Mouse (Mus musculus) heart, embryonic 14.5 days (tissue): ENCODE results near the gene Lrrc45. TPM values are rescaled to one million over a fixed set of nuclear protein-coding genes. Genes with fewer than 3 reads are reported as not detected.

Experiments
- ATAC-seq: fragments of 200-750 bp; cut with Nextera tagmentation; 2 replicates; pipeline ENCODE4 v1.8.0; 2017; ENCODE audit warnings: low read depth, moderate TSS enrichment; ENCODE audit not compliant: insufficient number of reproducible peaks, insufficient read depth, low FRiP score
- H3K27ac ChIP-seq, 2 experiments: fragments of 200-500 bp in 1 of 2; fragments of 300-500 bp in 1 of 2; sonication (generic) in 1 of 2; replicated peaks in 1 of 2; 2 replicates each; pipeline ENCODE4 v1.5.1; 2012 to 2014; ENCODE audit warnings: low read depth in 2 of 2, low read length in 2 of 2, control low read depth in 1 of 2, mild to moderate bottlenecking in 1 of 2, mixed read lengths in 1 of 2; ENCODE audit not compliant: control insufficient read depth in 1 of 2, insufficient read depth in 1 of 2
- H3K27me3 ChIP-seq: fragments of 300-500 bp; sonication (generic); 2 replicates; pipeline ENCODE4 v1.6.1; 2014; ENCODE audit warnings: mild to moderate bottlenecking, low read length, control low read depth; ENCODE audit not compliant: control insufficient read depth, insufficient read depth
- H3K36me3 ChIP-seq: fragments of 300-500 bp; sonication (generic); 2 replicates; pipeline ENCODE4 v1.6.1; 2014; ENCODE audit warnings: mild to moderate bottlenecking, control low read depth, low read length, mixed read lengths; ENCODE audit not compliant: control insufficient read depth, insufficient read depth
- H3K4me1 ChIP-seq, 2 experiments: fragments of 200-500 bp in 1 of 2; fragments of 300-500 bp in 1 of 2; sonication (generic) in 1 of 2; 2 replicates each; pipeline ENCODE4 v1.6.1; 2012 to 2014; ENCODE audit warnings: low read length in 2 of 2, control low read depth in 1 of 2, mixed read lengths in 1 of 2; ENCODE audit not compliant: control insufficient read depth in 2 of 2, insufficient read depth in 2 of 2
- H3K4me2 ChIP-seq: fragments of 300-500 bp; sonication (generic); 2 replicates; pipeline ENCODE4 v1.6.1; 2014; ENCODE audit warnings: mild to moderate bottlenecking, low read length
- H3K4me3 ChIP-seq, 2 experiments: fragments of 200-500 bp in 1 of 2; fragments of 300-500 bp in 1 of 2; sonication (generic) in 1 of 2; 2 replicates each; pipeline ENCODE4 v1.5.1; 2012 to 2014; ENCODE audit warnings: low read length in 2 of 2, mild to moderate bottlenecking in 2 of 2, control low read depth in 1 of 2, low read depth in 1 of 2, moderate library complexity in 1 of 2; ENCODE audit not compliant: control insufficient read depth in 1 of 2, insufficient read depth in 1 of 2
- H3K9ac ChIP-seq: fragments of 300-500 bp; sonication (generic); 2 replicates; pipeline ENCODE4 v1.6.1; 2014; ENCODE audit warnings: mild to moderate bottlenecking, low read length
- H3K9me3 ChIP-seq: fragments of 300-500 bp; sonication (generic); 2 replicates; pipeline ENCODE4 v1.6.1; 2016; ENCODE audit warnings: low read length, control low read depth; ENCODE audit not compliant: control insufficient read depth
- WGBS: fragments of 180-500 bp; shearing (Covaris S2); extraction: QIAGEN DNeasy Blood & Tissue Kit; methylation state at CpG from one replicate; pipeline ENCODE4 v1.1.7; 2014; 5-methylcytosine and 5-hydroxymethylcytosine counted together
- polyA plus RNA-seq: library from polyadenylated mRNA; unstranded; fragments of >200 nt; fragmentation: Nextera tagmentation; extraction: Ambion mirVana; gene quantifications from 2 replicates; pipeline ENCODE4 v1.2.1, GENCODE M21; 2014

The Lrrc45 gene
- polyA plus RNA-seq, 1 experiment from 2014 or later, result 23.7 TPM

DNA sequence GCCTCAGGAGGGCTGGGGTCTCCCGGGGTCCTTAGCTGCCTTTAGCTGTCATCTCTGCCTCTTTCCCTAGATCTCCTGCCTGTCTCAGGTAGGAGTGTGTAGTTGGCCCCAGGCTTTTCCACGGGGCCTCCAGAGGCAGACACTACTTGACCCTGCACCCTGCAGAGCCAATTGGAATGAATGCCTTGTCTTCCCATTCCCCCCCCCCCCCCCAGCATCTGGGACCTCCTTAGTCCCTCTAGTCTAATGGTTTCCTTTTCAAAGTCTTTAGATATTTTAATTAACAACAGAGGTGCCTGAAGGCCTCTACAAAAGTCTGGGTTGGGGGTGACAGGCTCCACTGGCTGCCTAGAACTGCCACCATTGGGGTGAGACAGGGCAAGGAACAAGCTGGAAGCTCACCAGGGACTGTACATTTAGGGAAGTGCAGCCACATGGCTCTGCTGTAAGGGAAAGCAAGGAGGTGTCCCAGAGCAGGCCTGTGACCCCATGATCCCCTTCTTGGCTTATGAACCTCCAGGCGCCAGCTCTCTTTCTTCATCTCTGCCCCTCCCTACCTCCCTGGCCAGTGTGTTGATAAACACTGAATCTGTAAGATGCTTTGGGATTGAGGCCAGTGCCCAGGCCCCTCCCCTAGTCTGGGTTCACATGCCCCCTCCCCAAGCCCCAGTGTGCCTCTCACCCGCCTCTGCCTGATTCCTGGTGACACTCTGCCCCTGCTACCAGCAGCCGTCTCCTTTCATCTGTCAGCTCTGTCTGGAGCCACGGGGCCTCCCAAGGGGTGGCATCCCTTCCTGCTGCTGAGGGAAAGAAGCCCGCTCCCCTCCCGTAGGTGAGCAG is 9.0 kb upstream of the Lrrc45 start:
- WGBS, result 27% methylated on average over 8 of the region's 8 CpGs
- 0 out of 4 replicates have a peak overlapping the region, but pooled peaks of 1 of the 2 experiments have one; percentile 4 for H3K4me3 ChIP-seq
- peaks cover 33% of the 10 kb centered on the region for H3K36me3 ChIP-seq
- peak overlapping the region; percentile 44 for H3K4me2 ChIP-seq
- no peaks in the 10 kb centered on the region for H3K27me3 ChIP-seq
- peak overlapping the region; percentile 49 for H3K9ac ChIP-seq
- peak overlapping the region; percentile 52 to 82 for H3K27ac ChIP-seq
- peaks cover 33 to 38% of the 10 kb centered on the region in 2 experiments for H3K4me1 ChIP-seq
- no peak for ATAC-seq
- H3K9me3 ChIP-seq, result no peaks in the 10 kb centered on the region

DNA sequence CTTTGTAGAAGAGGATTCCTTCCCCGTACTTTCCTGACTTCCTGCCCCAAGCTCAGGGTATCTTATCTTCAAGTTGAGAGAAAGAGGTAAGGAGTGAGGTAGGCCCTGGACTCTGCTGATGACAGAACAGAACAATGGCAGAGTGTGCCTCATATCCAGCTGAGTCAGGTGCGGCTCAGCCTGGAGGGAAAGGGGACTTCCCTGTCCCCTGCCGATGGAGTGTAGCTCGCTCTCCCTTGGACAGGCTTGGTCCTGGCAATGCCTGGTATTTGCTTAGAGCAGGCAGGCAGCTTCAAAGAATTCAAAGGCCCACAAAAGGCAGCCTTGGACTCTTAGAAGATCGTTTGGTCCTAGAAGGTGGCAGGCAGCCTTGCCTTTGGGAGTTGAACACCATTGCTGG is 7.6 kb upstream of the Lrrc45 start:
- no peaks in the 10 kb centered on the region for H3K9me3 ChIP-seq
- H3K9ac ChIP-seq, result no peak overlapping the region
- no peak overlapping the region for H3K4me2 ChIP-seq
- peaks cover 42% of the 10 kb centered on the region for H3K36me3 ChIP-seq
- H3K27ac ChIP-seq, result no peak overlapping the region; a peak in 1 of 4 replicates
- 59% methylated on average over 5 of the region's 5 CpGs for WGBS
- H3K4me1 ChIP-seq, result peaks cover 33 to 37% of the 10 kb centered on the region in 2 experiments
- no peak overlapping the region for H3K4me3 ChIP-seq
- H3K27me3 ChIP-seq, result no peaks in the 10 kb centered on the region
- no peak for ATAC-seq

DNA sequence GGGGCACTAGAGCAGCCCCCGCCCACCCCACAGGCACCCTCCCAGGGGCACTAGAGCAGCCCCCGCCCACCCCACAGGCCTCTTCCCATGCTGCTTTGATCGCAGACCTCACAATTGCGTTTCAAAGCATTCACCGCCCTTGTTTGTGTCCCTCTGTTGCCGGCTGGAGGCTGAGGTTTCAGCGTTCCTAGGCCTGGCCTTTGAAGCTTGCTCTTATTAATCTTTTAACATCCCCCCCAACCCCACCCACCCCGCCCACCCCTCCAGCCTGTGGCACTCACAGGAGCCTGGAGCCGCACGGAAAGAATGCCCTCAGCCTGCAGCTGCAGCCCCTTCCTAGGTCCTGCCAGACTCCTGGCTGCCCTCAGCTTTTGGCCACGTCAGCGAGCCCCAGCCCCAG is 6.5 kb upstream of the Lrrc45 start:
- 29% methylated on average over 12 of the region's 12 CpGs for WGBS
- H3K27me3 ChIP-seq, result no peaks in the 10 kb centered on the region
- H3K4me2 ChIP-seq, result no peak overlapping the region
- H3K4me1 ChIP-seq, result peaks cover 33 to 37% of the 10 kb centered on the region in 2 experiments
- H3K27ac ChIP-seq, result peak overlapping the region in 1 of 2 experiments; percentile 37; a peak in 1 of 4 replicates
- no peaks in the 10 kb centered on the region for H3K9me3 ChIP-seq
- H3K9ac ChIP-seq, result peak overlapping the region; percentile 25; the same call in 1 of the 2 replicates
- ATAC-seq, result no peak
- H3K4me3 ChIP-seq, result no peak overlapping the region
- H3K36me3 ChIP-seq, result peaks cover 37% of the 10 kb centered on the region

DNA sequence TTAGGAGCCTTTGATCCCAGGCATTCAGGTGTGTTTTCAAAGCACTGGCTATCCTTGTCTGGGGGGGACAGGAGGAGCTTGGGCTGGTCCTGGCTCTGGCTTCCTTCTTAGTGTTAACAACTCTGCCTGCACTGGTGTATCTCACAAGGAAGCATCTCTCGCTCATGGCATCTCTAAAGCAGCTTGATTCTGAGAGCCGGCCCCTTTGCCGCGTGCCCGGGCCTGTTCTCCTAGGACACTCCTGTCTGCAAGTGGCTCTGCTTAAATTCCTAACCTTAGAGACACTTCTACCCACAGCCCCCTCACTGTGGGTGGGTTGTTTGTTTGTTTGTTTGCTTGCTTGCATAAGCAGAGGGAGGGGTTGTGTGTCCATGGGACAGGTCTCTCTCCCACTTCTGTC is 5.8 kb upstream of the Lrrc45 start:
- H3K9me3 ChIP-seq, result no peaks in the 10 kb centered on the region
- H3K36me3 ChIP-seq, result peaks cover 33% of the 10 kb centered on the region
- no peak overlapping the region for H3K9ac ChIP-seq
- no peak overlapping the region for H3K27ac ChIP-seq
- H3K4me1 ChIP-seq, result peaks cover 35 to 39% of the 10 kb centered on the region in 2 experiments
- H3K27me3 ChIP-seq, result no peaks in the 10 kb centered on the region
- H3K4me2 ChIP-seq, result no peak overlapping the region
- no peak for ATAC-seq
- 62% methylated on average over 5 of the region's 5 CpGs for WGBS
- no peak overlapping the region for H3K4me3 ChIP-seq

DNA sequence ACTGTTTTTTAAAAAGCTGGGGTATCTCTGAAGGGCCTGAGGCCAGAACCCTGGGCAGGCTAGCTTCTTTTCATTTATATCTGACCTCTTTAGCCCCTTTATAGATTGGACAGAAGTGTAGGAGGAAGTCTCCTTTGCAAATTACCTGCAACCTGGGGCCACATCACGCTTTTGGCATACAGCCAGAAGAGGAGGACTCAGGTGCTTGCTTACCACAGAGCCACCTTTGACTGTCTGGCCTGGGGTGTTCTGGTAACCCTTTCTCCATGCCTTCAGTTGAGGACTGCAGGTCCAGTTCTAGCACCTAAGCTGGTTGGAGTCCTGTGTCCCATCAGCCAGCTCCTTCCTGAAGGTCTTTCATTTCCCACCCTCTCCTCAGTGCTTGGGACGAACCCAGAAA is 4.2 kb upstream of the Lrrc45 start:
- WGBS, result 82% methylated on average over 2 of the region's 2 CpGs
- Histone ChIP-seq H3K4me1 (peaks cover 26 to 29% of the 10 kb centered on the region in 2 experiments), H3K9me3 (no peaks in the 10 kb centered on the region), H3K4me3 (no peak overlapping the region), H3K27ac (no peak overlapping the region), H3K27me3 (no peaks in the 10 kb centered on the region), H3K36me3 (peaks cover 31% of the 10 kb centered on the region), H3K9ac (no peak overlapping the region), H3K4me2 (no peak overlapping the region)
- no peak for ATAC-seq

DNA sequence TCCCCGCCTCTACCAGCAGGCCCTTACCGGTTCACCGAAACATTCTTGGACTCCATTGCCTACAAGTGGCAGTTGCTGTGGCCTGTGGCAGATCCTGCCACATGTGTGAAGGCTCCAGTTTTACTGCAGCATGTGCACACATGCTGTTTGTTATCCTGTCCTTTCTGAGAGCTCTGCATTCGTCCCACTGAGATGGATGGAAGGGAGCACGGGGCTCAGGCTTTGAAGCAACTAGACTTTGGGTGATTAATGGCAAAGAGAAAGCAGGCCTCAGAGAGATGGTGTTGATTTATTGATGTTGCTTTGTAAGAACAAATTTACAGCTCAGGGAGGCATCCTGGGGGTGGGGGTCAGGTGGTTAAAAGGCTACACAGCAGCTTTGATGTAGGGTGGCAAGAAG is 3.1 kb upstream of the Lrrc45 start:
- Histone ChIP-seq H3K27ac (no peak overlapping the region), H3K36me3 (peaks cover 39% of the 10 kb centered on the region), H3K9me3 (no peaks in the 10 kb centered on the region), H3K4me3 (no peak overlapping the region), H3K4me2 (no peak overlapping the region), H3K4me1 (peaks cover 21 to 22% of the 10 kb centered on the region in 2 experiments), H3K27me3 (no peaks in the 10 kb centered on the region), H3K9ac (no peak overlapping the region)
- 85% methylated on average over 5 of the region's 5 CpGs for WGBS
- no peak for ATAC-seq

DNA sequence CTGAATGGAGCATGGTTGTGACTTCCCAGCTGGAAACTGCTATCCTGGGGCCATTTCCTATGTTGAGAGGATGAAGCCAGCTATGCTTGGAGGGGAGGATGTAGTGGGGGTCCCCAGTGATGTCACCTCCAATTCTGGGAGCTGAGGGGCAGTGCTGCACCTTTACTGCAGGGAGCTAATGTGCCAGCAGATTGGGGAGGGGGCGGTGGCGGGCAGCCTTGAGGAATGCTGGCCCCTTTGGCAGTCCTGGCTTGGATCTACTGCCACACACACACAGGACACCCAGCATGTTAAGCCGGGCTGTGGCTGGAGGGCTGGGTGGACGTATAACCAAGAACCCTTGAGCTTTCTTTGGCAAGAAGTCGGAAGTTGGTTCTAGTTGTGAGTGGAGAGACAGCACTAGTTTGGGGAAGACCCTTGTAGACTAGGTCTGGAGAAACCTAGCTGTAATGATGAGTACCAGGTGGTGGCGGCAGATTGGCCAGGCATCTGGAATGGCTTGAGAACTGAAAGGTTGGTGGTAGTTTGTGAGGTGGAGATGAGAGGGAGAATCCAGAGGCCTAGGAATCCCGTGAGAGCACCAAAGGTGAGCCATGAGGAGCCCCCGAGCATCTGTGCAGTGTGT is 1.6 kb upstream of the Lrrc45 start:
- 62% methylated on average over 8 of the region's 8 CpGs for WGBS
- ATAC-seq, result no peak
- Histone ChIP-seq H3K36me3 (peaks cover 46% of the 10 kb centered on the region), H3K4me2 (peak overlapping the region; percentile 92; the same call in 1 of the 2 replicates), H3K27me3 (no peaks in the 10 kb centered on the region), H3K4me1 (peaks cover 11 to 15% of the 10 kb centered on the region in 2 experiments), H3K9me3 (no peaks in the 10 kb centered on the region), H3K9ac (peak overlapping the region; percentile 77; the same call in 1 of the 2 replicates), H3K27ac (no peak overlapping the region), H3K4me3 (no peak overlapping the region; a peak in 1 of 4 replicates)
